Mouse (Mus musculus): ENCODE data around the gene 1700056E22Rik. TPM values are rescaled to one million over a fixed set of nuclear protein-coding genes. Genes with fewer than 3 reads are reported as not detected.

1700056E22Rik gene
- polyA plus RNA-seq, 1 experiment from 2014 or later, result 1.2 TPM

- H3K27ac ChIP-seq (ENCODE audit: low read depth, low read length), result no peak overlapping the region
- H3K4me3 ChIP-seq (ENCODE audit: low read depth, low read length), result no peak overlapping the region
- no peak for ATAC-seq
- TF ChIP-seq CTCF (IDR thresholded peaks at IDR 0.05; ENCODE audit: low read depth), result no peak
- no peak overlapping the region for H3K4me2 ChIP-seq (replicated peaks; ENCODE audit: low read depth)
- H3K27me3 ChIP-seq (replicated peaks; ENCODE audit: control insufficient read depth, insufficient read depth, low read length), result no peaks in the 10 kb centered on the region
- H3K9ac ChIP-seq (ENCODE audit: low read depth, low read length), result no peak overlapping the region
- H3K36me3 ChIP-seq (ENCODE audit: control insufficient read depth, insufficient read depth), result no peaks in the 10 kb centered on the region
- H3K9me3 ChIP-seq (ENCODE audit: control insufficient read depth), result no peaks in the 10 kb centered on the region
- WGBS, result 68% methylated on average over 1 of the region's 1 CpGs
- no peaks in the 10 kb centered on the region for H3K4me1 ChIP-seq (replicated peaks; ENCODE audit: control insufficient read depth, insufficient read depth, low read length)
These were observed 27.8 kb upstream of the 1700056E22Rik start for GRCm38 (mm10) chr1:184061901-184062300.

- TF ChIP-seq CTCF (IDR thresholded peaks at IDR 0.05; ENCODE audit: low read depth), result no peak
- no peaks in the 10 kb centered on the region for H3K27me3 ChIP-seq (replicated peaks; ENCODE audit: control insufficient read depth, insufficient read depth, low read length)
- 56% methylated on average over 4 of the region's 4 CpGs for WGBS
- H3K9me3 ChIP-seq (ENCODE audit: control insufficient read depth), result no peaks in the 10 kb centered on the region
- no peaks in the 10 kb centered on the region for H3K4me1 ChIP-seq (replicated peaks; ENCODE audit: control insufficient read depth, insufficient read depth, low read length)
- H3K36me3 ChIP-seq (ENCODE audit: control insufficient read depth, insufficient read depth), result no peaks in the 10 kb centered on the region
- no peak for ATAC-seq
- no peak overlapping the region for H3K27ac ChIP-seq (ENCODE audit: low read depth, low read length)
- H3K9ac ChIP-seq (ENCODE audit: low read depth, low read length), result no peak overlapping the region
- no peak overlapping the region for H3K4me2 ChIP-seq (replicated peaks; ENCODE audit: low read depth)
- no peak overlapping the region for H3K4me3 ChIP-seq (ENCODE audit: low read depth, low read length)
These were observed 27.0 kb upstream of the 1700056E22Rik start for GRCm38 (mm10) chr1:184060828-184061734.

- H3K27ac ChIP-seq (ENCODE audit: low read depth, low read length), result 0 out of 2 replicates have a peak overlapping the region, but pooled peaks have one; percentile 28
These were observed 26.3 kb upstream of the 1700056E22Rik start for GRCm38 (mm10) chr1:184060381-184060780.

GRCm38 (mm10) chr1:184059814-184060213, 25.7 kb upstream of the 1700056E22Rik start:
- no peak for TF ChIP-seq CTCF (IDR thresholded peaks at IDR 0.05; ENCODE audit: low read depth)
- Histone ChIP-seq H3K27ac (ENCODE audit: low read depth, low read length) (0 out of 2 replicates have a peak overlapping the region, but pooled peaks have one; percentile 28), H3K36me3 (ENCODE audit: control insufficient read depth, insufficient read depth) (no peaks in the 10 kb centered on the region), H3K9me3 (ENCODE audit: control insufficient read depth) (no peaks in the 10 kb centered on the region), H3K4me1 (replicated peaks; ENCODE audit: control insufficient read depth, insufficient read depth, low read length) (no peaks in the 10 kb centered on the region), H3K9ac (ENCODE audit: low read depth, low read length) (no peak overlapping the region), H3K27me3 (replicated peaks; ENCODE audit: control insufficient read depth, insufficient read depth, low read length) (no peaks in the 10 kb centered on the region), H3K4me3 (ENCODE audit: low read depth, low read length) (no peak overlapping the region), H3K4me2 (replicated peaks; ENCODE audit: low read depth) (no peak overlapping the region)
- 85% methylated on average over 3 of the region's 3 CpGs for WGBS
- ATAC-seq, result no peak

More at GRCm38 (mm10) chr1:184060381-184060780, 26.3 kb upstream of the 1700056E22Rik start:
- ATAC-seq, result peak; percentile 63
- Histone ChIP-seq H3K27me3 (replicated peaks; ENCODE audit: control insufficient read depth, insufficient read depth, low read length) (no peaks in the 10 kb centered on the region), H3K9ac (ENCODE audit: low read depth, low read length) (no peak overlapping the region), H3K4me2 (replicated peaks; ENCODE audit: low read depth) (no peak overlapping the region), H3K9me3 (ENCODE audit: control insufficient read depth) (no peaks in the 10 kb centered on the region), H3K4me3 (ENCODE audit: low read depth, low read length) (no peak overlapping the region), H3K36me3 (ENCODE audit: control insufficient read depth, insufficient read depth) (no peaks in the 10 kb centered on the region), H3K4me1 (replicated peaks; ENCODE audit: control insufficient read depth, insufficient read depth, low read length) (no peaks in the 10 kb centered on the region)
- no peak for TF ChIP-seq CTCF (IDR thresholded peaks at IDR 0.05; ENCODE audit: low read depth)
- 44% methylated on average over 9 of the region's 9 CpGs for WGBS

GRCm38 (mm10) chr1:184058206-184058605, 24.1 kb upstream of the 1700056E22Rik start:
- no peaks in the 10 kb centered on the region for H3K27me3 ChIP-seq (replicated peaks; ENCODE audit: control insufficient read depth, insufficient read depth, low read length)
- no peak overlapping the region for H3K27ac ChIP-seq (ENCODE audit: low read depth, low read length)
- no peaks in the 10 kb centered on the region for H3K9me3 ChIP-seq (ENCODE audit: control insufficient read depth)
- no peak overlapping the region for H3K4me3 ChIP-seq (ENCODE audit: low read depth, low read length)
- no peaks in the 10 kb centered on the region for H3K4me1 ChIP-seq (replicated peaks; ENCODE audit: control insufficient read depth, insufficient read depth, low read length)
- TF ChIP-seq CTCF (IDR thresholded peaks at IDR 0.05; ENCODE audit: low read depth), result no peak
- no peaks in the 10 kb centered on the region for H3K36me3 ChIP-seq (ENCODE audit: control insufficient read depth, insufficient read depth)
- H3K9ac ChIP-seq (ENCODE audit: low read depth, low read length), result no peak overlapping the region
- H3K4me2 ChIP-seq (replicated peaks; ENCODE audit: low read depth), result no peak overlapping the region
- WGBS, result 61% methylated on average over 8 of the region's 8 CpGs
- no peak for ATAC-seq

GRCm38 (mm10) chr1:184054176-184054575, 20.1 kb upstream of the 1700056E22Rik start:
- H3K27me3 ChIP-seq (replicated peaks; ENCODE audit: control insufficient read depth, insufficient read depth, low read length), result no peaks in the 10 kb centered on the region
- H3K4me2 ChIP-seq (replicated peaks; ENCODE audit: low read depth), result no peak overlapping the region
- 90% methylated on average over 2 of the region's 2 CpGs for whole genome bisulfite sequencing
- no peak overlapping the region for H3K9ac ChIP-seq (ENCODE audit: low read depth, low read length)
- H3K36me3 ChIP-seq (ENCODE audit: control insufficient read depth, insufficient read depth), result no peaks in the 10 kb centered on the region
- no peak for ATAC-seq
- no peak for TF ChIP-seq CTCF (IDR thresholded peaks at IDR 0.05; ENCODE audit: low read depth)
- peaks cover 5% of the 10 kb centered on the region; the same call in 1 of the 2 replicates for H3K4me1 ChIP-seq (replicated peaks; ENCODE audit: control insufficient read depth, insufficient read depth, low read length)
- H3K4me3 ChIP-seq (ENCODE audit: low read depth, low read length), result no peak overlapping the region
- H3K27ac ChIP-seq (ENCODE audit: low read depth, low read length), result no peak overlapping the region
- no peaks in the 10 kb centered on the region for H3K9me3 ChIP-seq (ENCODE audit: control insufficient read depth)

All from intestine, postnatal 0 days (tissue).